Mouse (Mus musculus): ENCODE data around the gene Nat8f4. TPM values are rescaled to one million over a fixed set of nuclear protein-coding genes. Genes with fewer than 3 reads are reported as not detected.
"Not testable (repeated sequence)": the region's sequence is repeated elsewhere in the genome, so short reads cannot be mapped to it uniquely, and the experiment has no call there.

Nat8f4 gene
- polyA plus RNA-seq, 1 experiment from 2014 or later = 6.8 TPM

DNA sequence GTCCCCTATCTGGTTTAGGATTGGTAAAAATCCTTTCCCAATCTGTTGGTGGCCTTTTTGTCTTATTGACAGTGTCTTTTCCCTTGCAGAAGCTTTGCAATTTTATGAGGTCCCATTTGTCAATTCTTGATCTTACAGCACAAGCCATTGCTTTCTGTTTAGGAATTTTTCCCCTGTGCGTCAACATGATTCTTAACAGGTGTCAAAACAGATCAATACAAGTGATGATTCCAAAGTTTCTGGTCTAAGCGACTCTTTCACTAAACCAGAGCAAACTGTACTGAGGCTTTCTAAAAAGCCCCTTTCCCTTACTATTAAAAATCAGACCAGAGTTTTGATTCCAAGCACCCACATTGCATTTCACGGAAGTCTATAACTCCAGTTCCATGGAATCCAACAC, 13.7 kb upstream of the Nat8f4 start:
- 94% methylated on average over 3 of the region's 3 CpGs for WGBS
- not testable (repeated sequence) for H3K9me3 ChIP-seq; H3K4me2 ChIP-seq; H3K4me3 ChIP-seq; ATAC-seq (ENCODE audit: low FRiP score); H3K27ac ChIP-seq; H3K27me3 ChIP-seq; H3K9ac ChIP-seq
- peaks cover 23% of the 10 kb centered on the region for H3K36me3 ChIP-seq
- H3K4me1 ChIP-seq (replicated peaks) = peaks cover 19% of the 10 kb centered on the region

DNA sequence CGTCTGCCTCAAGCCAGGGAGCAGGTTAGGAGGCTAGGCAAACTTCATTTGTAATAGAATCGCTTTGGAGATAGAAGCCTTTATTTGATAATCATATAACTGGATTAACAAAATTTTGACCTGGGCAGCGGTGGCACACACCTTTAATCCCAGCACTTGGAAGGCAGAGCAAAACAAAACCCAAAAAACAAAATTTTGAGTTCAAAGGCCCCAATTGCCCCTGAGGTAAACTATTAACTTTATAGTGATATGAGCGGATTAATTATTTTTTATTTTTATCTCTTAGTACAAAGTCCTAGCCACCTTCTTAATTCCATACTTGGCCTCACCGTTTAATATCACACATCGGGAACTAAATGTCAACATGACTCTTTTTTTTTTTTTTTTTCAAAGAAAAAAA, 11.9 kb upstream of the Nat8f4 start:
- Histone ChIP-seq H3K27ac (peak overlapping the region; percentile 91), H3K27me3 (no peaks in the 10 kb centered on the region), H3K4me1 (replicated peaks) (peaks cover 19% of the 10 kb centered on the region), H3K9me3 (no peaks in the 10 kb centered on the region), H3K4me3 (peak overlapping the region; percentile 52), H3K4me2 (peak overlapping the region; percentile 82), H3K9ac (peak overlapping the region; percentile 84), H3K36me3 (peaks cover 7% of the 10 kb centered on the region)
- ATAC-seq (ENCODE audit: low FRiP score) = no peak
- WGBS = 87% methylated on average over 6 of the region's 6 CpGs

DNA sequence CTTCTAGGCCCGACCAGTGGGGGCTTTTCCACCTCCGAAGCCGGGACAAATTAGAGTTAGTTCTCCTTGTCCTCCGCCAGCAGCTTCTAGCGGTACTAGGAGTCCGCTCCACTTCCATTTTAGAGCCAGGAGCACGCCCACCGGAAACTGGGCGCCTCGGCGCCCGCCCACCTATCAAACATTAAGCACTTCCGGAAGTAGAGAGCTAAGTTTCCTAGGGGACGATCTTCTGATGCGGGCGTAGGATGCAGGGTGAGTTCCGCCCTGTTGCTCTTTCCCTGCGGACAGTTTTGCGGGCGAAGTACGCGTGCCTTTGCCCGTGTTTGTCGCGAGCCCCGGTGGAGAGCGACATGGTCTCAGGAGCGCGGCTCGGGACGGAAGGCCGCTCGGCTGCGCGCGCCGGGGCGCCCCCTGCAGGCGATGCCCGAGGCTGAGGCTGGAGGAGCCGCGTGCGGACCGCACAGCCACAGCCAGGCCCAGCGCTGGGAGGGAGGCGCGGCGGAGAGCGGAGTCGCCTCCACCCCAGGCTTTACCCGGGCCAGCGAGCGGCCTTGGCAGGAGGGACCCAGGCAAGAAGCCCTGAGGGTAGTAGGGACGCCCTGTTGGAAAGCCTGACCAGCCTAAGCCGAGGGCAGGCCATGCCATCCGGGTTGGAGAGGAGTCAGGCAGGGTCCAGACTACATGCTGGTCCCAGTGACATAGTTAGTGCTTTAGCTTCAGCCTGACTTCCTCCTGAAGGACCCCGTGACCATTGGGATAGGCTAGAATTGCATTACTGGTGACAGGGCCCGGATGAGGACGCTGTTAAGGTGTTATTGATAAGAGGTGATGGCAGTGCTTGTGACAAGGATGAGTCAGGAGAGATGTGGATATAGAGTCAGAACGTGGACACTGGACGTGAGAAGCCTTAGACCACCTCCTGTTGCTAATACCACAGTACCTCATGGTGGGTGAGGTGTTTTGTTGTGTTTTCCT, 11.1 kb upstream of the Nat8f4 start, which contains the start of gene Nat8f1:
Nat8f1 (minus strand) TSS at position 149 of the 975 bp plus-strand sequence.
- not testable (repeated sequence) for H3K27me3 ChIP-seq, H3K9me3 ChIP-seq, H3K36me3 ChIP-seq
- Histone ChIP-seq H3K4me1 (replicated peaks) (peaks cover 19% of the 10 kb centered on the region), H3K27ac (peak within 1 kb of the TSS; percentile 91), H3K4me2 (peak within 1 kb of the TSS; percentile 82), H3K9ac (peak within 1 kb of the TSS; percentile 84), H3K4me3 (peak within 1 kb of the TSS; percentile 52)
- ATAC-seq (ENCODE audit: low FRiP score) = peak; percentile 97
- WGBS = under 1% methylated on average over 61 of the region's 61 CpGs

DNA sequence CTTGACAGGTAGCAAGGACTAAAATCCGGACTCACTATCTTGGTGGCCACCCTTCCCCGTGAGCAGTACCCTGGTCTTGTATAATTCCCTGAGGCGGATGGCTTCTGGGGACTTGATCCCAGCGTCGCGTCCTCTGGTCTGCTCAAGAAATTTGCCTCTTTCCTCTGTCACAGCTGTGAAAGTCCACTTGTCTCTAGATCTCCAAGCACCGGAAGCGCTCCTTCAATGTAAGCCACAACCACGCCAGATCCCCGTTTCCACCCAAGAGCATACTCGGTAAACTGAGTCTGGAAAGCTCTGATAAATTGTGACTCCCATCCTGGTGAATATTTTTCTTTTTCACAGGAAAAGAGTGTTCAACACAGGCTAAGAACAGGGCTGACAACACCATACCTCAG, 10.5 kb upstream of the Nat8f4 start:
- Histone ChIP-seq H3K27ac (peak overlapping the region; percentile 91), H3K4me1 (replicated peaks) (peaks cover 19% of the 10 kb centered on the region), H3K36me3 (0 out of 2 replicates have a peak, but pooled peaks cover under 1% of the 10 kb centered on the region), H3K4me2 (peak overlapping the region; percentile 82), H3K4me3 (peak overlapping the region; percentile 52), H3K27me3 (no peaks in the 10 kb centered on the region), H3K9ac (peak overlapping the region; percentile 84), H3K9me3 (no peaks in the 10 kb centered on the region)
- ATAC-seq (ENCODE audit: low FRiP score) = 0 out of 2 replicates have a peak, but pooled peaks have one; percentile 7
- 5% methylated on average over 11 of the region's 11 CpGs for WGBS

DNA sequence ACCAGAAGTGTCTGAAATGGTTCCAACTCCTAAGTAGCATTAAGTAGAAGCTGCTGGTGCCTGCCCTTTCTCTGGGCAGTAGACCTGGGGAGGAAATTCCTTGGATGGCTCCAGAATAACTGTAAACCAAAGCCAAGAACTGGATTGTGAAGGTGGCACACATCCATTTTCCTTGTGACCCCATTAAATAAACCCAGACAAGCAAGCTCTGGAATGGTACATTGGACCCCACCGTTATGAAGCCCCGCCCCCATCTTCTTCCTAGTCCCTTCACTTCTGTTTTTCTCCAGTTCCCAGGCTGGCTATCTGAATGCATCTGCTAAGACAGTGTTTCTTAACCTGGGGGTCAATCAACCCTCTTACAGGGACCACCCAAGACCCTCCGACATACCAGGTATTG, 6.9 kb upstream of the Nat8f4 start, which contains the start of gene Tprkb:
Tprkb (plus strand) TSS at position 279 of the 400 bp plus-strand sequence.
- H3K27ac ChIP-seq = no peak within 1 kb of the TSS
- no peaks in the 10 kb centered on the region for H3K9me3 ChIP-seq
- ATAC-seq (ENCODE audit: low FRiP score) = no peak
- peaks cover 2% of the 10 kb centered on the region; the same call in 1 of the 2 replicates for H3K36me3 ChIP-seq
- no peak within 1 kb of the TSS for H3K9ac ChIP-seq
- WGBS = 92% methylated on average over 3 of the region's 3 CpGs
- H3K4me1 ChIP-seq (replicated peaks) = peaks cover 18% of the 10 kb centered on the region
- no peak within 1 kb of the TSS for H3K4me2 ChIP-seq
- no peak within 1 kb of the TSS for H3K4me3 ChIP-seq
- H3K27me3 ChIP-seq = no peaks in the 10 kb centered on the region

DNA sequence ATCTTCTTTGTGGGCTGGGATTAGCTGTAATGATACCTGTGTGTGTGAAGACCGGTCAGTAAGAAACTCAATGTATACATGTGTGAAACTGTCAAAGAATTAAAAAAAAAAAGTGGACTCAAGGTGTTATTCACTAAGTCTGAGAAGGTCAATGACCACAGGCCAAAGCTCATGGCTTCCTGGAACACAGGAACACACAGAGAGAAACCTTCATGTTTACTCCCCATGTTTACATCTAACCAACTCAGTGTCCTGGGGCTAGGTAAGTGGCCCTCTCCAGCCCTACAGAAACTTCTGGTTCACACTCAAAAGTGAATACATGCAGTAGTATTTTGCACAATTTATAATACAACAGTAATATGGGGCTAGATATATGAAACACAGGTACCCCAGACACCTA, 5.0 kb upstream of the Nat8f4 start:
- H3K4me1 ChIP-seq (replicated peaks) = peaks cover 8% of the 10 kb centered on the region
- no peak overlapping the region for H3K27ac ChIP-seq
- no peak overlapping the region for H3K4me2 ChIP-seq
- no peaks in the 10 kb centered on the region for H3K27me3 ChIP-seq
- H3K9ac ChIP-seq = no peak overlapping the region
- 97% methylated on average over 1 of the region's 1 CpGs for WGBS
- H3K36me3 ChIP-seq = peaks cover 2% of the 10 kb centered on the region; the same call in 1 of the 2 replicates
- H3K4me3 ChIP-seq = no peak overlapping the region
- no peak for ATAC-seq (ENCODE audit: low FRiP score)
- H3K9me3 ChIP-seq = no peaks in the 10 kb centered on the region

DNA sequence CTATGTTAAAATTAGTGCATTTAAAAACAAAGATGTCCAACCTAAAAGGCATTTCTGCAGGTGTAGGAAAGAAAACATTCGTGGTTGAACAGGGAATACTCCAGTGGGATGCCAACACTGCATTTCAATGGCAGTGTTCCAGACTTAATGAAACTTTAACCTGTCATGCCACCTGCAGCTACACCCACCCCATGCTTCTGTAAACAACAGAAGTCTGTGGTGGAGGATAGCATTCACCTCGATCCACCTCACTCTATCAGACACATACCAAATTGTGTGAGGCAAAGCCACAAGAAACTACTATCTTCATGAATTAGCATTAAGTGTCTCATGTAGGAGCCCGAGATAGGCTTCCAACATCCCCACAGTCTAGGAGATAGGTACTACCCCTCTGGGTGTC, 3.7 kb upstream of the Nat8f4 start:
- 80% methylated on average over 3 of the region's 3 CpGs for WGBS
- Histone ChIP-seq H3K4me1 (replicated peaks) (no peaks in the 10 kb centered on the region), H3K9ac (no peak overlapping the region), H3K27ac (no peak overlapping the region), H3K27me3 (no peaks in the 10 kb centered on the region), H3K9me3 (no peaks in the 10 kb centered on the region), H3K4me3 (no peak overlapping the region), H3K36me3 (peaks cover 2% of the 10 kb centered on the region; the same call in 1 of the 2 replicates), H3K4me2 (no peak overlapping the region)
- ATAC-seq (ENCODE audit: low FRiP score) = no peak

DNA sequence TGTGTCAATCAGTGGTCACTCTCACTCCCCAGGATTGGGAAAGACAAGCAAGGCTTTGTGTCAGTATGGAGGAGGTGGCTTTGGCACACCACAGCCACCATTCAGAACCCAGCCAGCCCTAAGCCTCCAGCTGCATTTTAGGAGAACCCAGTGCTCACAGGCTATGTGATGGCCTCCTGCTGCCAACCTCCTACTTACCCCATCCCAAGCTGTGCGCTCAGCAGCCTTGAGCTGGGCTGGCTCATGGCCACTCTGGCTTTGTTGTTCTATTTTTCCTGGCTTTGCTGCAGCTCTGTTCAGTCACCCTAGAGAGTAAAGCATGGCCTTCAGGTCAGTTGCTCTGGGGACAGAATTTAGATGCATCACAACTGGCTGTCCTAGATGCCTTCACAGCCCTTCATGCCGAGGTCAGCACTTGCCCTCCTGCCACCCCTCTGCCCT, 2.2 kb upstream of the Nat8f4 start:
- ATAC-seq (ENCODE audit: low FRiP score) = 0 out of 2 replicates have a peak, but pooled peaks have one; percentile 39
- not testable (repeated sequence) for H3K4me3 ChIP-seq

DNA sequence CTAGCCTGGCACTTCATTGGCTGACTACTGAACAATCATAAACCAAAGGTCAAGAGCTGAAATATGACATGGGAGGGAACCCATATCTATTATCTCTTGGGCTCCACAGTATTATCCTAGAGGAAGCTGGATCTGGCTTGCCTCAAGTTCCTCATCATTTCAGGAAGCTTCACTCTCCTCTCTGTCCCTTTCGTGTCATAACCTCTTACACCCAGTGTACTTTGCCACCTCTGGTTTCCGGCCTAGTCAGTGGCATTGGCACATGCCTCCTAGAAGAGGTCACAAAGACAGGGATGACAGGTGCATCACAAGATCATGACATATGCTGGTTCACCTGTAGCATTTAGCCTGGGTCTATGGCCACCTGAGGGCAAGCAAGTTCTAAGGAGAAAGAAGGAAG, 2.4 kb downstream of the Nat8f4 start:
- 98% methylated on average over 2 of the region's 2 CpGs for WGBS
- no peaks in the 10 kb centered on the region for H3K36me3 ChIP-seq
- no peak overlapping the region for H3K4me3 ChIP-seq
- H3K9me3 ChIP-seq = no peaks in the 10 kb centered on the region
- H3K4me2 ChIP-seq = no peak overlapping the region
- no peaks in the 10 kb centered on the region for H3K27me3 ChIP-seq
- ATAC-seq (ENCODE audit: low FRiP score) = no peak
- no peak overlapping the region for H3K9ac ChIP-seq
- no peaks in the 10 kb centered on the region for H3K4me1 ChIP-seq (replicated peaks)
- no peak overlapping the region for H3K27ac ChIP-seq

More for the DNA sequence above, 2.2 kb upstream of the Nat8f4 start:
- not testable (repeated sequence) for H3K27ac ChIP-seq; H3K9ac ChIP-seq; H3K36me3 ChIP-seq; H3K9me3 ChIP-seq; H3K4me2 ChIP-seq; H3K27me3 ChIP-seq; H3K4me1 ChIP-seq (replicated peaks)
- WGBS = 63% methylated on average over 2 of the region's 2 CpGs

DNA sequence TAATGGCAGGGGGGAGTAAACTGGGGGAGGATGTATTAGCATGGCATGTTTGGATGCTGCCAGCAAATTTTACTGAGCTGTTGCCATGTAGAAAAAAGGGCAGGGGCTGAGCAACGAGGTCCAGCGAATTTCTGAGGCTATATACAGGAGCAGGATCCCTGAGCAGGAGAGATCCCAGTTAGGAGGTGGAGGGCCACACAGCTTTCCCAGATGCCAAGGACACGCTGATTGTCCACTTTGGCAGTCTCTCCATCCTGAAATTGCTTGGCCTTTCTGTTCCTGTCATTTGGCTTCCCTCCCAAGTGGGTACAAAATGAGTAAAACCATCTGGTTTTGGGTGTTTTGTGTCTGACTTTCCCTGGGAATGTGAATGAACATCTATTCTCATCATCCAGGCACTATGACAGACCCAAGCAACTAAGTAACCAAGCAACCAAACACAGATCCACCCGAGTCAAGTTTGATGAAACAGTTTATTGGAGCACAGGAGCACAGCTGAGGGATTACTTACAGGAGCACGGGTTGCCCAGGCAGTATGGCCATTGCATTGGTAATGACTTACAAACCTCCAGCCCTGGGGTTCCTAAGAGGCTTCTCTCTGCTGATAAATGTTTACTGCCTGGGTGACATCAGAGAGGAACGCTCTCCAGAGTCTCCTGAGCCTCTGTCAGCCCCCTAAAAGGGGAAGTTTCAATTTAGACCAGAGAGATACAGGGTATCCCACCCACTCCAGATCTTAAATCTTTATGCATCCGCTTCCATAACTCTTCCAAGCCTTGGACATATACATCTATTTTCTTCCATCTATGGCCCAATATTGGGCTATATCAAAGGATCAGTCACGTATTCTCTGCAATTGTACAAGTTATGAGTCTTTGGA, 5.8 kb downstream of the Nat8f4 start:
- H3K27me3 ChIP-seq; H3K36me3 ChIP-seq; H3K9ac ChIP-seq; H3K4me2 ChIP-seq; H3K27ac ChIP-seq; H3K4me1 ChIP-seq (replicated peaks); H3K9me3 ChIP-seq; ATAC-seq (ENCODE audit: low FRiP score); H3K4me3 ChIP-seq: not testable (repeated sequence)
- WGBS = 80% methylated on average over 7 of the region's 8 CpGs

DNA sequence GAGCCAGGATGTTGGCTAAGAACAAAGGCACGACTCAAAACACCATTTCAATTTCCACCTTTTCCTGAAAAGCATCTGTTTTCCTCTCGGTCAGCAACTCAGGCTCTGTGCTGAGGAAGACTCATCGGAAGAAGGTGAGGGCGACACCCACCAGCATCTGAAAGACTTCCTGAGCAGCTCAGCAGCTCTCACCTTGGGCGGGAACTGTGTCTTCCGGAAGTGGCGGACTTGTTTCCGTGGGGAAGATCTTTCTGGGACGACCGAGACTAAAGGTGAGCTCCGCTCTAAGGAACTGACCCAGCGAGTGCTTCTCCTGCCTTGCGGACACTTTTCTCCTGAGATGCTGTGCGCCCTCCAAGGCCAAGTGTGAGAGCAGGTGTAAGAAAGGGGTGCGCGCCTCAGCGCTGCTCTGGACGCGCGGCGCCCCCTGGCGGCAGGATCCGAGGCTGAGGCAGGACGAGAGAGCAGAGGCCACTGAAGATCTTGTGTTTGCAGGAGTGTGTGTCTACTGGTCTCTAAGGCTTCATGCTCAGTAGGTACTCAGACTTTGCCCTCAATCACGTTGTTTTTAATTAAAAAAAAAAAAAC, 9.5 kb downstream of the Nat8f4 start:
- H3K36me3 ChIP-seq; H3K4me3 ChIP-seq; H3K27ac ChIP-seq; H3K9ac ChIP-seq; H3K4me2 ChIP-seq; ATAC-seq (ENCODE audit: low FRiP score); H3K4me1 ChIP-seq (replicated peaks); H3K9me3 ChIP-seq; H3K27me3 ChIP-seq: not testable (repeated sequence)
- 76% methylated on average over 25 of the region's 25 CpGs for WGBS

DNA sequence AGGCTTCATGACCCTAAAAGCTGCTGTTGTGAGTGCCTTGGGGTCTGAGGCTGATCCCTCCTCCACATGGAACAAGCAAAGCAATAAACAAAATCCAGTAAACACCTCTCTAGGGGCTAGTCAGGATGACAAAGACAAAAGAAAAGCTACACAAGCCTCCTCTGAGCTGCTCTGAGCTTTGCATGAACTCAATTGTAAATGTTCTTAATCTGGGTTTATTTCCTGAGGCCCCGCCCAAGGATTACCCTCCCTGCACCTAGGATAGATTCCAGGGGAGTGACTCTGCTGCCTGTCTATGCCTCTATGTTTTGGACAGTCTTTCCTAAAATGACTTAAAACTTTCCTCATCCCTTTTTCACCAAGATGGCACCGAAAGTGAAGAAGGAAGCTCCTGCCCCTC, 15.7 kb downstream of the Nat8f4 start:
- no peak overlapping the region for H3K4me3 ChIP-seq
- H3K4me2 ChIP-seq = no peak overlapping the region
- no peaks in the 10 kb centered on the region for H3K36me3 ChIP-seq
- peaks cover 6% of the 10 kb centered on the region for H3K9me3 ChIP-seq
- H3K4me1 ChIP-seq (replicated peaks) = no peaks in the 10 kb centered on the region
- no peak for ATAC-seq (ENCODE audit: low FRiP score)
- H3K27ac ChIP-seq = no peak overlapping the region
- no peaks in the 10 kb centered on the region for H3K27me3 ChIP-seq
- WGBS = 83% methylated on average over 2 of the region's 2 CpGs
- no peak overlapping the region for H3K9ac ChIP-seq

Measured in hindbrain, embryonic 13.5 days (tissue).